Mouse (Mus musculus) T-helper 17 cell (primary cell): ENCODE results near the gene Rnf115.

Source experiments
- in situ Hi-C, 2 experiments: fragments of 300-600 bp; cut with MboI, MseI; formaldehyde crosslinking; loops; 1 replicate in 1 of 2; 2 replicates in 1 of 2; pipeline ENCODE4 v1.15.1; 2025; ENCODE audit warnings: high pct_unique_total_duplicates in 2 of 2

Gene Rnf115

GRCm38 (mm10) chr3:96772949-96773348 lies 45.5 kb downstream of the Rnf115 start:
- in situ Hi-C loops = no loop called here

DNA sequence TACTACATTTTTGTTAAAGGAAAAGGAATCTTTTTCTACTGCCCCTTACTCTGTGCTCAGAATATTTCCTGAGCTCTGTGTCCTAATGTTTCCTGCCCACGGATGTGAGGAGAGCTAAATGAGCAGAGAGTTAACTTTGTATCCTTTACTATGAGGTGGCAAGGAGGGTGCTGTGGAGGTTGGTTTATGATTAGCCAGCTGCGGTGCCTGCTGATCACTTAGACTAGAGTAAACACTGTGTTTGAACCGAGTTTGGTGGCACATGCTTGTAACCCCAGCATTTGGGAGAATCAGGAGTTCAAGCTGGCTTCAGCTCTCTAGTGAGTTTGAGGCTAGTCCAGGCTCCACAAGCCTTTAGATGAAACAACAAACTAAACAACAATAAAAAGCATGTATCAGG lies 49.7 kb downstream of the Rnf115 start:
- in situ Hi-C loops = no loop called here

DNA sequence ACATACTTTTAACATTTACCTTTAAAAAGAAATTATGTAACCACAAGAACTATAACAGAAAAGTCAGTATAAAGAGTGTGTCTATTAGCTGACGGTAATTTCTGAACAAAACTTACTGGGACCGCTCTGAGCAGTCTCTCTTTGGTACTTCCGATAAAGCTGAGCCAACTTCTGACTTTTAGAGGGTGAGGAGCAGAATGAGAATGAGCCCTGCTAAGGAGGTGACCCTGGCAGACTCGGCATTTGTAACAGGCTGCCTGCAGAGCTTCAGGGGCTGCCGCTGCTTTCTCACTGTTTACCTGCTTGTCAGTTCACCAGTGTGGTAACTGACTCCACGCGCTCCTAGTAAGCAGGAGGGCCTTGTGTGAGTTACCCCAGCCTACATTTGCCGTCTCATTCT lies 54.8 kb downstream of the Rnf115 start:
- in situ Hi-C loops = no loop called here

GRCm38 (mm10) chr3:96787784-96788183 lies 60.3 kb downstream of the Rnf115 start:
- in situ Hi-C loops = no loop called here

GRCm38 (mm10) chr3:96788506-96788905 lies 61.0 kb downstream of the Rnf115 start:
- in situ Hi-C loops = no loop called here

- in situ Hi-C loops = loop anchor here in 1 of 2 experiments (25.0 kb wide), 1 partner anchor 112 kb away; the partner anchor contains the start of genes Gja5 and Gpr89
Measured at GRCm38 (mm10) chr3:96800254-96800653, 72.8 kb downstream of the Rnf115 start.

- in situ Hi-C loops = loop anchor here in 1 of 2 experiments (25.0 kb wide), 1 partner anchor 110 kb away; the partner anchor contains the start of genes Gja5 and Gpr89
Measured at GRCm38 (mm10) chr3:96802214-96802613, 74.8 kb downstream of the Rnf115 start.

DNA sequence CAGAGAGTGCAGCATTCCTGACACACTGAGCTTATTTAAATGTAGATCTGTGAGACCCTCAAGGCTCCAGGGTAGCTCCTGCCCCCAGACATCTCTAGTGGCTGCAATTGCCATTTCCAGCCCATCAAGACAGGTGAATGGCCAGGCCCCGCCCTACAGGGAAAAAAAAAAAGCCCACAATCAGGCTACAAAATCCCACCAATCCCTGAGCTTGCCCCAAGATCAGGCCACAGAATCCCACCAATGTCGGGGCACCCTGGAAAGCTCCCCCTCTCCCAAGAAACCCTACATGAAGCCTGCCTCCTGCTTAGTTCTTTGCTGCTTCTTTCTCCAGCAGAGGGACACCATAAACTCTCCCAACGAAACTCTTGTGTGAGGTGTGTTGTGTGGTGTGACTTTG lies 80.7 kb downstream of the Rnf115 start:
- in situ Hi-C loops = loop anchor here (5.0 to 25.0 kb wide), 3 partner anchors 66 to 109 kb away; partner anchors contain the start of genes Gja5 (in 1 of the 2) and Gpr89 (in 1 of the 2)

GRCm38 (mm10) chr3:96808651-96809050 lies 81.2 kb downstream of the Rnf115 start:
- in situ Hi-C loops = loop anchor here (5.0 to 25.0 kb wide), 3 partner anchors 66 to 109 kb away; partner anchors contain the start of genes Gja5 (in 1 of the 2) and Gpr89 (in 1 of the 2)

GRCm38 (mm10) chr3:96811232-96811631 lies 83.8 kb downstream of the Rnf115 start:
- in situ Hi-C loops = loop anchor here (5.0 to 25.0 kb wide), 2 partner anchors 76 to 101 kb away; partner anchors contain the start of genes Gja5 (in 1 of the 2) and Gpr89 (in 1 of the 2)

- in situ Hi-C loops = loop anchor here (5.0 to 25.0 kb wide), 2 partner anchors 75 to 100 kb away; partner anchors contain the start of genes Gja5 (in 1 of the 2) and Gpr89 (in 1 of the 2)
Measured at GRCm38 (mm10) chr3:96812395-96813091, 85.1 kb downstream of the Rnf115 start.

DNA sequence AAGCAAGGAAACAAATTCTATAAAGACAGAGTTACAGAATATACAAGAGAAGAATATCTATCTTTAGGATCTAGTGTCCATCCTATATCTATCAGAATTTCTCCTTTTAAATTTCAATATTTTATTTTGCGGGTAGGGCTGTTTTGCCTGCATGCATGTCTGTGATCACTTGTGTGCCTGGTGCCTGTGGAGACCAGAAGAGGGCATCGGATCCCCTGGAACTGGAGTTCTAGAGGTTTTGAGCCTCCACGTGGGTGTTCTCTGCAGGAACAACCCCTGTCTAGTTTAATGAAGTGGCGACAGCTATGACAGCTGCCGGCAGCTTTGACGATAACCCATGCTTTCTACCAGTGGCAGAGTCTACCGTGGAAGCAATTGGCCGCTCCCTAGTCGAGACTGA lies 85.6 kb downstream of the Rnf115 start:
- in situ Hi-C loops = loop anchor here (5.0 to 25.0 kb wide), 2 partner anchors 74 to 99 kb away; partner anchors contain the start of genes Gja5 (in 1 of the 2) and Gpr89 (in 1 of the 2)

DNA sequence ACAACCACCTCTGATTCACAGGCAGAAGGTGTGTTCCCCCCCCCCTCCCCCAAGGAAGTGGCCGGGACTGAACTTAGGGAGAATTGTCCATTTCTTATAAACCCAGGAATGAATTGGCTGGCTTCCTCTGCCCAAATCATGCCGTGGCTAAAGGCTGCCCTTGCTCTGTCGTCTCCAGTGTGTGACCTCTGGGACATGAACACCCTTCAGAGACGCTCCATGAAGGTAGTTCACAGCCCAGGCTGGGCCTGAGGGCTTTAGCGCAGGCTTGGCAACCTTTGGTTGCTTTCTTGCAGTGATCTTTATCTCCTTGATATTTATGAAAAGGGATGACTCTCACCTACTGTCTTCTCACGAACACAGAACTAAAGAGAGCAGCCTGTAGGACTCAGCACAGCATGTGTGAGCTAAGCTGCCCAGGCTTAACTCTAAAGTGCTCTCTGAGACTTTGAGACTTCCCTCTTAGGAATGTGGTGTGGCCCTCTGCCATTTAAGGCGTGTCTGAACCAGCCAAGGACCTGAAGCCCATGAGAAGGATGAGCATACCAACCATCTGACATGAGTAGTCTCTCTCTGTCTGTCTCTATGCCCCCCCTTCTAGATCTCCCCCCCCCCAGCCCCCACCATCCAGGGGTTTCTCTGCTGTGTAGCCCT lies 86.3 kb downstream of the Rnf115 start:
- in situ Hi-C loops = loop anchor here (5.0 to 25.0 kb wide), 2 partner anchors 74 to 99 kb away; partner anchors contain the start of genes Gja5 (in 1 of the 2) and Gpr89 (in 1 of the 2)

- in situ Hi-C loops = loop anchor here (5.0 to 25.0 kb wide), 2 partner anchors 73 to 98 kb away; partner anchors contain the start of genes Gja5 (in 1 of the 2) and Gpr89 (in 1 of the 2)
Measured at GRCm38 (mm10) chr3:96814342-96814741, 86.9 kb downstream of the Rnf115 start.

GRCm38 (mm10) chr3:96820116-96820915 lies 92.9 kb downstream of the Rnf115 start:
- in situ Hi-C loops = loop anchor here in 1 of 2 experiments (25.0 kb wide), 1 partner anchor 92 kb away; the partner anchor contains the start of genes Gja5 and Gpr89

DNA sequence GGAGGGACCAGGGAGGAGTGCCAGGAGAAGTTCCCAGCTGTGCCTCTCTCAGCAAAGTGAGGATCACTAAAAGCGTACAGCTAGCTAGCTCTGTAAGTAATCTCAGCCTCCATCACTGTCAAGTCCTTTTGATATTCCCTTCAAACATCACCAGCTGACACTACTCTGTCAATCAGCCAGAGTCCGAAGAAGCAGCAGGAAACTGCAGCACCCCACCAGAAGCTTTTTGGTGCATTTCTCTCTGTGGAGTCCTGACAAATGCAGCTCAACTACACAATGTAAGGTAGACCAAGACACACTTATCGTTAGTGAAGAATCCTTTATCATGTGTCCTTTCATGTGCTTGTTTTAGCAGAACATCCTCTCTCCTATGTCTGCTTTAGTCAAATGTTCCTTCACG lies 94.1 kb downstream of the Rnf115 start:
- in situ Hi-C loops = loop anchor here in 1 of 2 experiments (25.0 kb wide), 1 partner anchor 91 kb away; the partner anchor contains the start of genes Gja5 and Gpr89

DNA sequence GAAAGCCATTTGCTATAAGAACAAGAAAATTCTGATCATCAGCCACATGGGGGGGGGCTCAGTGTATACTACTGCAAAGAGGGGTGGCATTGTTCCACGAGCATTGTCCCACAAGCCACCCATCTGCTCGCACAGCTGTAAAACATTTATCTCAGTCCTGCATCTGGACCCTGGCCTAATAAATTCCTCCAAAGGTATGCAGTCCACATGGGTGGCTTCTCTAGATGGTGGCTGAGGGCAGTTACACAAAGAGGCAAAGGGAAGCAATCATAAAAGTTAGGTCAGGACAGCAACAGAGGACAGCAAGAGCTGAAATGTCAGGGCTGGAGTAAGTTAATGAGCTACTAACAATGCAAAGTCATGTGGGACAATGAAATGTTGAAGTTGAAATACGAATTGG lies 96.2 kb downstream of the Rnf115 start:
- in situ Hi-C loops = loop anchor here in 1 of 2 experiments (25.0 kb wide), 1 partner anchor 89 kb away; the partner anchor contains the start of genes Gja5 and Gpr89

DNA sequence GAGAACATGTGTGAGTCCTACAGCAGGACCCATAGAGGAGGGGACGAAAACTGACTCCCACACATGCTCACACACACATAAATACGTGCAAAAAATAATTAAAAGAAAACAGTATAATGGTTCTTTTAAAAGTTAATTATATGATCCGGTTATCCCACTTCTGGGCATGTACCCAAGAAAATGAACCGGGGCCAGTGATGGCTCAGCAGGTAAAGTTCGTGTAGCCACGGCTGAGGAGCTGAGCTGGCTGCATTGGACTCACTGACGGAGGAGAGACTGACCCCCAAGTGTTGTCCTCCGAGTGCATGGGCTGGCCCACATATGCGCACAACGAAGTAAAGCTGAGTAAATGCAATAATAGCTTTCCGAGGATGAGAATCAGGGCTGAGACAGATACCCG lies 97.2 kb downstream of the Rnf115 start:
- in situ Hi-C loops = loop anchor here in 1 of 2 experiments (25.0 kb wide), 1 partner anchor 88 kb away; the partner anchor contains the start of genes Gja5 and Gpr89

- in situ Hi-C loops = no loop called here
Measured at GRCm38 (mm10) chr3:96825261-96825660, 97.8 kb downstream of the Rnf115 start.

DNA sequence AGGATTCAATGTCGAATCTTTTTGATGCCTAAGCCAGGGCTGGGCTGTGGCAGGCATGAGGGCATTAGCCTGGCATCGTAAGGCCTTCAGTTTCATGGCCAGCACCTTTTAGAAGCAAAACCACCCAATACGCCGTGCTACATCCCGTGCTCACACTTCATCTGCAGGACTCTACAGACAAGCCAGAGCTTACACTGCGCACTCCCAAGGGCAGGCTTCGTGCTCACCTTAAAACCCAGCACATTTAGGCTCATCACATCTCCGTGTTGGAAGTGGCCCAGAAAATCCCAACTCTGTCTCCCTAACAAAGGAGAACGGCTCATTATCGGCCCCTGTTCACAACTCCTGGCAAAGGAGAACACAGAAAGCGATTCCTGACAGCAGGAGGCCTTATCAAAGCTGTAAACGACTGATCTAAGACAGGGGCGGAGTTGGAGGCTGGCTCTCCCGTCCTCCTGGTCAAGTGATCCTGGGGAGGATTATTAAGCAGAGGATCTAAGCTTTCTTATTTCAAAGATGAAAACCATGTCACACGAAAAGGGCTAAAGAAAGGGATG lies 100.9 kb downstream of the Rnf115 start:
- in situ Hi-C loops = no loop called here
